Mouse (Mus musculus): ENCODE data around the gene Olfr1443.

DNA sequence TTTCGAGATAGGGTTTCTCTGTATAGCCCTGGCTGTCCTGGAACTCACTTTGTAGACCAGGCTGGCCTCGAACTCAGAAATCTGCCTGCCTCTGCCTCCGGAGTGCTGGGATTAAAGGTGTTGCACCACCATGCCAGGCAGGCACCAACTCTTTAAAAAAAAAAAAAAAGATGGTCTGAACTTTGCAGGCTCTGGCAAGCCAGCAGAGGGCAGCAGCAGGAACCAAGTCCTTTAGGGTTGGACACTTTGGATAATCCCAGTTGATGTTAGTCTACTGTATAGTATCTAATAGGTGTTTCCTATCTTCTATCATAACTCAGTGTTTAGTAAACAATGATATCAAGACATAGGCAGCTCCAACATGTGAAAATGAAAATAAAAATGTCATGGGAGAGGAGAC, 44.4 kb downstream of the Olfr1443 start:
- TF ChIP-seq CTCF (IDR thresholded peaks at IDR 0.05; ENCODE audit: low read depth) (peak; percentile 61), EP300 (optimal IDR thresholded peaks at IDR 0.05) (no peak)

Data from stomach, postnatal 0 days (tissue).